Mouse (Mus musculus) stomach, postnatal 0 days (tissue): ENCODE measurements around the gene Phf5a. TPM values are rescaled to one million over a fixed set of nuclear protein-coding genes. Genes with fewer than 3 reads are reported as not detected.

Source experiments
- ATAC-seq: fragments of 200-750 bp; cut with Nextera tagmentation; 2 replicates; pipeline ENCODE4 v1.8.0; 2017; ENCODE audit not compliant: low FRiP score, low TSS enrichment
- DNase-seq: peaks from one replicate; pipeline ENCODE4 v3.0.0-alpha.2; 2016; ENCODE audit warnings: low spot score
- H3K27ac ChIP-seq: fragments of 300-500 bp; sonication (generic); replicated peaks from 2 replicates; pipeline ENCODE4 v1.5.1; 2014; ENCODE audit warnings: mild to moderate bottlenecking, control low read depth
- H3K27me3 ChIP-seq: fragments of 300-500 bp; sonication (generic); 2 replicates; pipeline ENCODE4 v1.6.1; 2014; ENCODE audit warnings: low read length; ENCODE audit not compliant: control insufficient read depth, insufficient read depth
- H3K36me3 ChIP-seq: fragments of 300-500 bp; sonication (generic); 2 replicates; pipeline ENCODE4 v1.6.1; 2014; ENCODE audit warnings: low read length, mixed read lengths; ENCODE audit not compliant: control insufficient read depth, insufficient read depth
- H3K4me1 ChIP-seq: fragments of 300-500 bp; sonication (generic); replicated peaks from 2 replicates; pipeline ENCODE4 v1.6.1; 2014; ENCODE audit warnings: antibody characterized with exemption; ENCODE audit not compliant: control insufficient read depth, insufficient read depth
- H3K4me2 ChIP-seq: fragments of 300-500 bp; sonication (generic); replicated peaks from 2 replicates; pipeline ENCODE4 v1.6.1; 2014; ENCODE audit warnings: low read depth, mild to moderate bottlenecking, control low read depth, moderate library complexity
- H3K4me3 ChIP-seq: fragments of 300-500 bp; sonication (generic); 2 replicates; pipeline ENCODE4 v1.5.1; 2014; ENCODE audit warnings: low read depth, low read length, control low read depth
- H3K9ac ChIP-seq: fragments of 300-500 bp; sonication (generic); 2 replicates; pipeline ENCODE4 v1.6.1; 2014; ENCODE audit warnings: mild to moderate bottlenecking, low read length, control low read depth, mixed read lengths
- H3K9me3 ChIP-seq: fragments of 300-500 bp; sonication (generic); 2 replicates; pipeline ENCODE4 v1.6.1; 2016; ENCODE audit warnings: low read length; ENCODE audit not compliant: control insufficient read depth
- CTCF ChIP-seq: IDR thresholded peaks from 2 replicates; pipeline ENCODE4 v1.5.1; 2016; ENCODE audit warnings: antibody characterized with exemption, low read depth, mild to moderate bottlenecking, moderate library complexity
- EP300 ChIP-seq: optimal IDR thresholded peaks from 2 replicates; pipeline ENCODE3; 2016; ENCODE audit warnings: antibody characterized with exemption
- WGBS: fragments of 180-500 bp; shearing (Covaris S2); extraction: QIAGEN DNeasy Blood & Tissue Kit; methylation state at CpG from one replicate; pipeline ENCODE4 v1.1.7; 2014; 5-methylcytosine and 5-hydroxymethylcytosine counted together
- polyA plus RNA-seq: library from polyadenylated mRNA; unstranded; fragments of >200 nt; fragmentation: Nextera tagmentation; extraction: Ambion mirVana; gene quantifications from 2 replicates; pipeline ENCODE4 v1.2.1, GENCODE M21; 2015

The Phf5a gene
- polyA plus RNA-seq, 1 experiment from 2014 or later = 75.8 TPM

DNA sequence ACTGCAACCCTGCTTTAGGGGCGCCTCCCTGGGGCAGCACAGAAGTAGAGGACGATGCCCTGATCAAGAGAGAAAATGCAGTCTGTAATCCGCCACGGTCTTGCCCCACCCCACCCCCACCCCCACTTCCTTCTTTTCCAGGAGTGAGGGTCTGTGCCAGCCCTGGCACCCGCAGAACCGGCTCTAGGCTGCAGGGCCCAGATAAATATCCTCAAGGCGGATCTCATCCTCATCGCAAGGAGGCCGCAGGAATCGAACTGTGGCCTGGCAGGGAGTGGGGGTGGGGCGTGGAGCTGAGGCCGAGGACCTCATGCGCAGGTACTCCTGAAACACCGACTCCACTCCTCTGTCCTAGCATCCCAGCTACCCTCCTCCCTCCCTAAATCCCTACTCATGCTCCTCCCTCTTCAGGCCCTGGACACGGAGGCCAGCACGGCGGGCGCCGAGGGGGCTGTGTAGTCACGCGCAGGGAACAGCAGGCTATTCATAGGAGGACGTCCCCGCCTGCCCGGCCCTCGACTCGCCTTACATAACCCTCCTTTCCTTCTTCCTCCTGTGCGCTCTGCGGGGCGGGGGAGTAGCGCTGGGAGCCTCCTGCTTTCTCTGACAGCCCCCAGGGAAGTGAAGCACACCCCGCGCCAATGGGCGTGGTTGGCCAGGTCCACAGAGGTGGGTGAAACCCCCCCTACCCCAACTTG is 35.4 kb downstream of the Phf5a start:
- peak; percentile 85 for ATAC-seq
- Histone ChIP-seq H3K9me3 (no peaks in the 10 kb centered on the region), H3K27me3 (no peaks in the 10 kb centered on the region), H3K27ac (peak overlapping the region; percentile 56), H3K4me1 (0 out of 2 replicates have a peak, but pooled peaks cover 7% of the 10 kb centered on the region), H3K36me3 (no peaks in the 10 kb centered on the region), H3K4me2 (peak overlapping the region; percentile 52), H3K4me3 (peak overlapping the region; percentile 22), H3K9ac (peak overlapping the region; percentile 51)
- peak; percentile 84 for DNase-seq
- WGBS = 1% methylated on average over 33 of the region's 33 CpGs
- TF ChIP-seq EP300 (no peak), CTCF (no peak)

DNA sequence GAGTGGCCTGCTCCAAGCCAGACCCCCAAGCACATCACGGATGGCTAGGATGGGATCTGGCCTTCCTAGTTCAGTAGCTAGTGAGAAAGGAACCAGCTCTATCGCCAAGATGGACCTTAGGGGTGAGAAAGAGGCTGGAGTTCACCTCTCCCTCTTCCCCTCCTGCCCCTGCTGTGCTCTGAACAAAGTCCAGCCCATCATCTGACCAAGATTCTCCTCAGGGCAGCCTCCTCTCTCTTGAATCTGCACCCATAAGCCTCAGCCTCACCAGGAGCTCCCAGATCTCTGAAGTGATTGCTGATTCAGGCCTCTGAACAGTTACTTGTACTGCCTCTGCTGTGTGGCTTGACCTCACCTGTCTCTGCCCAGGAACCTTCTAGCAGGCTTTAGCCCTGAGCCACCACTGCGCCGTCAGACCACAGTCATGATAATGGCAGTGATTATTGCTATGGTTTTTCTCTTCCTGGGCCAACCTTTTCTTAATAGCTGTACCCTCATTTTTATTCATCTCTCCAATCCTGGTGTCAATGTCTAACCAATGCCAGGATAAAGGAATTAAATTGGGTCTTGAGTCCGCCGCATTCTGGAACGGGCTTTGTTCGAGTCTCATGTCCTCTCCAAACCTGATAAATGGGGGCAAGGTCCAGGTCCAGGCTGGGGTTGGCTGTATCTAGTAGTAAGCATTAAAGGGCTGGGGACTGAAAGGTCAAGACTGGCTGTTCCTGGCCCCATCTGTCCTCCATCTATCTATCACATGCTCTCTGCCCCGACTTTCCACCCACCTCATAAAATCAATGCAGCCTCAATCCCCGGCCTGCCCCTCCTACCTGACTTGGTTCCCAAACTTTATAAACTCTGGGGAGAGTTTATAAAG is 36.5 kb downstream of the Phf5a start:
- H3K36me3 ChIP-seq = no peaks in the 10 kb centered on the region
- TF ChIP-seq EP300 = no peak
- TF ChIP-seq CTCF = no peak
- H3K4me3 ChIP-seq = no peak overlapping the region
- ATAC-seq (no peak), DNase-seq (no peak)
- 67% methylated on average over 10 of the region's 10 CpGs for WGBS
- no peaks in the 10 kb centered on the region for H3K9me3 ChIP-seq
- H3K4me2 ChIP-seq = peak overlapping the region; percentile 52; the same call in 1 of the 2 replicates
- H3K27me3 ChIP-seq = no peaks in the 10 kb centered on the region
- H3K27ac ChIP-seq = no peak overlapping the region
- 0 out of 2 replicates have a peak, but pooled peaks cover 7% of the 10 kb centered on the region for H3K4me1 ChIP-seq
- H3K9ac ChIP-seq = no peak overlapping the region; the same call in 1 of the 2 replicates

DNA sequence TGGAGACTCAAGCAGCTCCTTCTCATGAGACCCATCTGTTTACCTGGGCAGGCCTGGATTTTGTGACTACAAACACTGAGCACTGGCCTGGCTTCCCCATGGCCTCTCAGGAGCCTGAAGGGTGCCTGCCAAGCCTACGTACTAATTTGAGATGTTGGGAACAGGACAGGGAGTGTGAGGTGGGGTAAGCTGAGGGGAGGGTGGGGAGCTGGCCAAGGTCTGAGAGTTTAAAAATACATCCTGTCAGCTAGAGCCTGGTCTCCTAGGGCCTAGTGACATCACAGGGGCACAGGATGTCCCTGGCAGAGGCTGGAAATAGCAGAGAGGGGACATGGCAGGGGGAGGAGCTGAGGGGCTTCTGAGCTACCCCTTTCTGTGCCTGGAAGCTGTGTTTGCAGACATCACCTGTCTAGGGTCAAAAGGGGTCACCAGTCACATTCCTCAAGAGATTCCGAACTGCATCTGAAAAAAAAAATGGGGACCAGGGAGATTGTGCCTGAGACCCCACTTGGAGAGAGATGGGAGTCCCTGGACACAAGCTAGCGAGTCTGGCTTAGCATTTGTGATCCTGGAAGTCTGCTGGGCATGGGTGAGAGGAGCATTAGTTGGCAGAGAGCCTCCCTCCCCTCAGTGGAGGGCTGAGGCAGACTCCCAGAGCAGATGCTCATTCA is 37.4 kb downstream of the Phf5a start:
- no peaks in the 10 kb centered on the region for H3K27me3 ChIP-seq
- DNase-seq = no peak
- H3K9ac ChIP-seq = no peak overlapping the region
- no peak overlapping the region for H3K4me2 ChIP-seq
- no peak for ATAC-seq
- 0 out of 2 replicates have a peak, but pooled peaks cover 3% of the 10 kb centered on the region for H3K4me1 ChIP-seq
- no peak overlapping the region for H3K4me3 ChIP-seq
- H3K9me3 ChIP-seq = no peaks in the 10 kb centered on the region
- no peak for TF ChIP-seq CTCF
- TF ChIP-seq EP300 = no peak
- no peak overlapping the region for H3K27ac ChIP-seq
- 71% methylated on average over 3 of the region's 3 CpGs for WGBS
- no peaks in the 10 kb centered on the region for H3K36me3 ChIP-seq

DNA sequence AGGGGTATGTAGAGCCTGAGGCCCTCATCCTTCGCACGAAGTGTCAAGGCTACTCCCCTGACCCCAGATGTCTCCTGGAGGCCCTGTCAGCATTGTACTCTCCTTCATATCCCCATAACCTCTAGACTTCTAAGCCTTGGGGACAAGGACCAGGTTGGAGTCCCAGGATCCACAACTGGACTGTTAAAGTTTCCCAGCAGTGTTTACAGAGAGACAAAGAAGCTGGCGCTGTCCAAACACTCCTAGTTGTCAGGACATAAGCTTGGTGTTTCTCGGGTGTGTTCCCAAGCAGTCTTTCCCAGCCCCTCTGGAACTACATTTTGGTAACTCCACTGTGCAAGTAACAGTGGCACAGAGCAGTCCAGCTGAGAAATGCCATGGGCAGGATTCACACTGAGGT is 38.2 kb downstream of the Phf5a start:
- no peak overlapping the region for H3K9ac ChIP-seq
- no peaks in the 10 kb centered on the region for H3K9me3 ChIP-seq
- no peak overlapping the region for H3K27ac ChIP-seq
- WGBS = 56% methylated on average over 4 of the region's 4 CpGs
- ATAC-seq (no peak), DNase-seq (no peak)
- H3K4me2 ChIP-seq = no peak overlapping the region
- H3K27me3 ChIP-seq = no peaks in the 10 kb centered on the region
- TF ChIP-seq CTCF = no peak
- TF ChIP-seq EP300 = no peak
- no peak overlapping the region for H3K4me3 ChIP-seq
- 0 out of 2 replicates have a peak, but pooled peaks cover 3% of the 10 kb centered on the region for H3K4me1 ChIP-seq
- H3K36me3 ChIP-seq = 0 out of 2 replicates have a peak, but pooled peaks cover 3% of the 10 kb centered on the region

DNA sequence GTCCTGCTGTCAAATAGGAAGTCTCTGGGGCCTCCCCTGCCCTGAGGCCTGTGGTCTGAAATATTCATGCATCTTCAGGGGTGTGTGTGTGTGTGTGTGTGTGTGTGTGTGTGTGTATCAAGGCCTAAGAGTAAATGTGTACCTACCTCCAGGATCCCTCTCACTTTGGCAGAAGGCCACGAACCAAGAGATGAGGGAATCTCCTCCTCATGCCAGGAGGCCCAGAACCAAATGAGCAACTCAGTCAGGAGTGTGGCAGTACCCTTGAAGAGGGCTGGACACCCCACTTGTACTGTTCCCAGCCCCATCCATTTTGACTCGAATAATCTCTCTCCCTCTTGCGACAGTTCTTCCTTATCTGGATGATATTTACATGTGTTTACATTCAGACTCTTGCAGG is 39.5 kb downstream of the Phf5a start:
- H3K4me2 ChIP-seq = no peak overlapping the region
- ATAC-seq (no peak), DNase-seq (no peak)
- 59% methylated on average over 3 of the region's 3 CpGs for WGBS
- 0 out of 2 replicates have a peak, but pooled peaks cover 3% of the 10 kb centered on the region for H3K4me1 ChIP-seq
- H3K27me3 ChIP-seq = no peaks in the 10 kb centered on the region
- TF ChIP-seq CTCF (no peak), EP300 (no peak)
- H3K9me3 ChIP-seq = no peaks in the 10 kb centered on the region
- no peak overlapping the region for H3K9ac ChIP-seq
- H3K4me3 ChIP-seq = no peak overlapping the region
- 0 out of 2 replicates have a peak, but pooled peaks cover 3% of the 10 kb centered on the region for H3K36me3 ChIP-seq
- no peak overlapping the region for H3K27ac ChIP-seq
